Mouse (Mus musculus) effector memory CD4-positive, alpha-beta T cell, adult 7 months (primary cell): ENCODE data around the gene Ndufa3. TPM values are rescaled to one million over a fixed set of nuclear protein-coding genes. Genes with fewer than 3 reads are reported as not detected.

Experiments used
- polyA plus RNA-seq: library from polyadenylated mRNA; unstranded; fragments of 100-300 nt; shearing (Covaris generic); gene quantifications from one replicate; pipeline ENCODE4 v1.2.1, GENCODE M21; 2017

The Ndufa3 gene
- 347 TPM for polyA plus RNA-seq

GRCm38 (mm10) chr7:3617242-3617995 lies at the start of gene Ndufa3:
TSS of gene Ndufa3 (plus strand) at chr7:3617373.

GRCm38 (mm10) chr7:3616057-3616388 lies 1.1 kb upstream of the Ndufa3 start, which contains the start of gene Oscar:
TSS of gene Oscar (minus strand) at chr7:3616157.

DNA sequence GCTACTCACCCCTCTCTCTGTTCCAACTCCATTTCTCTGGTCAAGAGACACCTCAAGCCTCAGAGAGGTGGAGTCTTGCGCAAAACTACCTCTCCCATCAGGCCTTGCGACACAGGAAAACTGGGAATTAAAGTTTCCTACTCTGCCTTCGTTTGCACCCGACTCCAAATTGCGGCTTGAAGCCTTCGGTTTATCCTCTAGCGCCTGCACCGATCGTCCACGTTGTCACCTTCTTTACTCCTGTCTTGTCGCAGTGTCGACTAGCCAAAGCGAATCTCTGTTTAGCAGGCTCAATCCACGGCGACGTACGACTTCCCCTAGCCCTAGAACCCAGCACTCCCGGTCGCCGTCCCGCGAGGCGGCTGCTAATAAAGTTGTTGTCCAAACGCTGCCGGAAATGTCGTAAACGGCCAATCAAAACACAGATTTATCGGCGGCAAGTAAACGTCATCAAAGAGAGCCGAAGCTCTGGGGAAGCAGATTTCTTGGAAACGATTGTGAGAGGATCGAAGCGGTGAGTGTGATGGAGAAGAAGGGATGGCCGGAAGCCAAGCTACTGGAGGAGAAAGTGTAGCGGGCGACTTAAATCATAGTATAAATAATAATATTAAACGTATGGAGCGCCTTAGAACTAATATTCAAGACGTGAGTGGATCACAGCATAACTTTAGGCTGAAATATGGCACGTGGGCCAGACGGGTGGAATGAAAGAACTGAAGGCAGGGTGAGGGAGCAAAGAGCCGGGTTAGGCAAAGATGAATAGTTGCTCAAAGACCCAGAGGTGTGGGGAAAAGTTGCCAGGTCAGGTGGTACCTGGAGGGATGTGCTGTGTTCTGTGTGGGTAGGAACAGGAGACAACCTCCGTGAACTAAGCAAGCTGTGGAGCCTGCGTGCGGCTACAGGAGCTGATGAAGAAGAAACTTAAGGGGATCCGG lies 12.6 kb downstream of the Ndufa3 start, which contains the start of the genes Tfpt and Prpf31:
Gene Tfpt (minus strand): TSS at position 387 of the 935 bp plus-strand sequence.
Gene Prpf31 (plus strand): TSS at position 443 of the 935 bp plus-strand sequence.

GRCm38 (mm10) chr7:3644672-3645487 lies 27.7 kb downstream of the Ndufa3 start, which contains the start of gene Cnot3:
TSS of gene Cnot3 (plus strand) at chr7:3645268.

GRCm38 (mm10) chr7:3665215-3666114 lies 48.3 kb downstream of the Ndufa3 start, which contains the start of gene Leng1:
TSS of gene Leng1 (minus strand) at chr7:3665840.

Other genes with a start within 250 kb of the Ndufa3 start
- 0.52 TPM for gene Cacng8, start 226.7 kb upstream of the Ndufa3 start, polyA plus RNA-seq
- 0.72 TPM for gene Cacng6, start 193.2 kb upstream of the Ndufa3 start, polyA plus RNA-seq
- 0.57 TPM for gene Tarm1, start 114.7 kb upstream of the Ndufa3 start, polyA plus RNA-seq
- gene Oscar, start 1.2 kb upstream of the Ndufa3 start, polyA plus RNA-seq: 0.21 TPM
- gene Tfpt, start 12.6 kb downstream of the Ndufa3 start, polyA plus RNA-seq: 20.6 TPM
- 52.6 TPM for gene Prpf31, start 12.6 kb downstream of the Ndufa3 start, polyA plus RNA-seq
- gene Cnot3, start 27.9 kb downstream of the Ndufa3 start, polyA plus RNA-seq: 70.8 TPM
- gene Leng1, start 48.5 kb downstream of the Ndufa3 start, polyA plus RNA-seq: 31.5 TPM
- 3.4 TPM for gene Tmc4, start 60.2 kb downstream of the Ndufa3 start, polyA plus RNA-seq
- gene Tsen34, start 75.5 kb downstream of the Ndufa3 start, polyA plus RNA-seq: 10.8 TPM
- gene Mboat7, start 76.2 kb downstream of the Ndufa3 start, polyA plus RNA-seq: 46.3 TPM
- gene Rps9, start 86.6 kb downstream of the Ndufa3 start, polyA plus RNA-seq: 1,838 TPM
- 0.62 TPM for gene Pirb, start 103.0 kb downstream of the Ndufa3 start, polyA plus RNA-seq
- not detected for gene Gm15448, start 208.3 kb downstream of the Ndufa3 start, polyA plus RNA-seq
- not detected for gene Pira2, start 227.7 kb downstream of the Ndufa3 start, polyA plus RNA-seq